8 mouse cellular contexts compared by ENCODE assay signal in genomic region chr5:21139505-21139904, GRCm38 (mm10). TPM values are rescaled to one million over a fixed set of nuclear protein-coding genes. Genes with fewer than 3 reads are reported as not detected.
A peak's percentile ranks its signal among the peaks of the same experiment; 100 is the strongest.
DNase-seq lines count a peak whose midpoint lies in the region; ATAC-seq and TF ChIP-seq lines count a peak whose summit lies in the region.

No protein-coding gene starts in this region.

- ATAC-seq in forebrain, embryonic 15.5 days (replicated peaks), result peak; percentile 98
- ATAC-seq in heart, embryonic 16.5 days (replicated peaks; ENCODE audit: extremely low read depth, insufficient read depth, low FRiP score), result peak; percentile 89

- no peak overlapping the region for H3ac ChIP-seq in myocyte (ENCODE audit: control insufficient read depth, insufficient read length)

- H3K27me3 ChIP-seq in E14TG2a.4 (ENCODE audit: insufficient read depth, low read length) (no peaks in the 10 kb centered on the region), myocyte (ENCODE audit: control insufficient read depth, insufficient read depth, insufficient read length) (no peaks in the 10 kb centered on the region)
- H3K27me3 ChIP-seq in forebrain, embryonic 15.5 days, result no peaks in the 10 kb centered on the region
- H3K27me3 ChIP-seq in heart, embryonic 16.5 days (ENCODE audit: control insufficient read depth, insufficient read depth, low read length), result no peaks in the 10 kb centered on the region

- H3K4me1 ChIP-seq in E14TG2a.4 (replicated peaks; ENCODE audit: low read depth, low read length), result peaks cover 9% of the 10 kb centered on the region
- H3K4me1 ChIP-seq in forebrain, embryonic 15.5 days, result peaks cover 12% of the 10 kb centered on the region
- H3K4me1 ChIP-seq in heart, embryonic 16.5 days (ENCODE audit: control insufficient read depth, insufficient read depth, low read length), result peaks cover 19% of the 10 kb centered on the region

- H3K36me3 ChIP-seq in E14TG2a.4 (ENCODE audit: insufficient read depth, low read length) (no peaks in the 10 kb centered on the region), myocyte (ENCODE audit: control insufficient read depth, insufficient read depth) (no peaks in the 10 kb centered on the region)
- no peaks in the 10 kb centered on the region for H3K36me3 ChIP-seq in forebrain, embryonic 15.5 days
- no peaks in the 10 kb centered on the region for H3K36me3 ChIP-seq in heart, embryonic 16.5 days (ENCODE audit: control insufficient read depth, insufficient read depth)

- TF ChIP-seq POLR2A in myocyte (IDR thresholded peaks at IDR 0.05; ENCODE audit: insufficient read length, low read depth), result no peak

- H3K9ac ChIP-seq in forebrain, embryonic 15.5 days (replicated peaks), result 0 out of 2 replicates have a peak overlapping the region, but pooled peaks have one; percentile 4
- H3K9ac ChIP-seq in heart, embryonic 16.5 days (ENCODE audit: low read length), result peak overlapping the region; percentile 57

- H3K4me2 ChIP-seq in forebrain, embryonic 15.5 days (replicated peaks), result peak overlapping the region; percentile 31
- peak overlapping the region; percentile 46; the same call in 1 of the 2 replicates for H3K4me2 ChIP-seq in heart, embryonic 16.5 days (ENCODE audit: low read depth, low read length)
- H3K4me2 ChIP-seq in myocyte (ENCODE audit: low read depth), result peak overlapping the region; percentile 37

- TF ChIP-seq CTCF in E14TG2a.4 (conservative IDR thresholded peaks at IDR 0.05; ENCODE audit: low read length), result no peak

- peak; percentile 86 for DNase-seq in adrenal gland, adult 2 months
- peak; percentile 75 for DNase-seq in left cerebral cortex, adult 11 months (ENCODE audit: low spot score)
- DNase-seq in thymus, postnatal 36 days, result no peak
- DNase-seq in embryo, embryonic 9.5 days (ENCODE audit: extremely low spot score), result no peak

- H3K27ac ChIP-seq in forebrain, embryonic 15.5 days (replicated peaks), result peak overlapping the region; percentile 64
- H3K27ac ChIP-seq in heart, embryonic 16.5 days (ENCODE audit: low read length), result peak overlapping the region; percentile 93

- peak overlapping the region; percentile 32; the same call in 1 of the 2 replicates for H3K4me3 ChIP-seq in E14TG2a.4 (replicated peaks; ENCODE audit: low read length)
- no peak overlapping the region for H3K4me3 ChIP-seq in forebrain, embryonic 15.5 days
- H3K4me3 ChIP-seq in heart, embryonic 16.5 days (ENCODE audit: low read length), result 0 out of 2 replicates have a peak overlapping the region, but pooled peaks have one; percentile 12
- no peak overlapping the region for H3K4me3 ChIP-seq in myocyte

- no peaks in the 10 kb centered on the region for H3K9me3 ChIP-seq in E14TG2a.4 (ENCODE audit: low read length)
- H3K9me3 ChIP-seq in forebrain, embryonic 15.5 days, result no peaks in the 10 kb centered on the region
- H3K9me3 ChIP-seq in heart, embryonic 16.5 days (replicated peaks; ENCODE audit: control insufficient read depth, low read length), result no peaks in the 10 kb centered on the region

- H3K79me2 ChIP-seq in myocyte (ENCODE audit: control insufficient read depth, insufficient read depth), result no peaks in the 10 kb centered on the region

- 26% methylated on average over 9 of the region's 9 CpGs for WGBS in forebrain, embryonic 15.5 days
- 27% methylated on average over 9 of the region's 9 CpGs for WGBS in heart, embryonic 16.5 days

TF ChIP-seq in myocyte, 11 proteins besides CTCF, POLR2A, EP300 and RAD21:
- TF ChIP-seq CEBPB (IDR thresholded peaks at IDR 0.05; ENCODE audit: insufficient read depth, poor library complexity, severe bottlenecking), result no peak
- peak; percentile 93 for TF ChIP-seq SRF (IDR thresholded peaks at IDR 0.05; ENCODE audit: control insufficient read depth, insufficient read length, low read depth)
- TF ChIP-seq MAX (IDR thresholded peaks at IDR 0.05; ENCODE audit: low read depth), result no peak
- no peak for TF ChIP-seq TCF3 (IDR thresholded peaks at IDR 0.05; ENCODE audit: insufficient read length, low read depth)
- TF ChIP-seq USF1 (IDR thresholded peaks at IDR 0.05; ENCODE audit: low read depth), result peak; percentile 95

RNA-seq across cellular contexts. Expression of gene Gsap, which starts 46.5 kb away (rescaled TPM):
- total RNA-seq in adrenal gland, adult 2 months (2021), result 1 to 10 TPM; 3.9 to 5.9 TPM
- 0.48 and 0.62 TPM in 2 replicates for polyA plus RNA-seq in adrenal gland, adult 2 months (2012; rRNA removed)
- polyA plus RNA-seq in forebrain, embryonic 15.5 days (2015; fragmentation: Nextera tagmentation; extraction: Ambion mirVana), result 11.8 TPM in 2 replicates
- 2.3 and 2.5 TPM in 2 replicates for polyA plus RNA-seq in heart, embryonic 16.5 days (2015; fragmentation: Nextera tagmentation; extraction: Ambion mirVana)
- 2.6 TPM for polyA plus RNA-seq in myocyte (2012; fragmentation: generic; extraction: Trizol)

Comparison
In these comparisons a context has a peak if more than half of its experiments do, and no peak if none do; other contexts are left out.
1. H3K4me3 ChIP-seq: peak in E14TG2a.4 (single experiment) and heart, embryonic 16.5 days (single experiment); none in forebrain, embryonic 15.5 days (single experiment) and myocyte (single experiment).
2. DNase-seq: peak in adrenal gland, adult 2 months (single experiment) and left cerebral cortex, adult 11 months (single experiment); none in thymus, postnatal 36 days (0 of 2) and embryo, embryonic 9.5 days (single experiment).
3. Peak in every context shown above with its lines, with median percentiles within 50 percentile points of each other: H3K4me2 ChIP-seq.